Mouse (Mus musculus) C2C12 (cell line): ENCODE data around the gene Kctd10.

Experiments
- CTCF ChIP-seq: IDR thresholded peaks from one replicate; pipeline ENCODE4 v1.5.1; 2011; ENCODE audit not compliant: control insufficient read depth, insufficient read depth, insufficient read length
- FOSL1 ChIP-seq: IDR thresholded peaks from one replicate; pipeline ENCODE4 v1.8.0; 2011; ENCODE audit warnings: mild to moderate bottlenecking, low read length; ENCODE audit not compliant: poor library complexity, insufficient read depth, severe bottlenecking
- MYOD1 ChIP-seq: IDR thresholded peaks from one replicate; pipeline ENCODE4 v1.6.1; 2011; ENCODE audit warnings: low read depth; ENCODE audit not compliant: control insufficient read depth, insufficient read length
- MYOG ChIP-seq: IDR thresholded peaks from one replicate; pipeline ENCODE4 v1.6.1; 2011; ENCODE audit not compliant: control insufficient read depth, insufficient read length; ENCODE audit errors: extremely low read depth
- USF1 ChIP-seq: IDR thresholded peaks from one replicate; pipeline ENCODE4 v1.6.1; 2011; ENCODE audit warnings: low read depth, mild to moderate bottlenecking, control low read depth, moderate library complexity

GRCm38 (mm10) chr5:114429781-114430180 is 49.5 kb upstream of the Kctd10 start:
- no peak for TF ChIP-seq CTCF
- TF ChIP-seq USF1, result no peak
- TF ChIP-seq FOSL1, result no peak
- TF ChIP-seq MYOG, result no peak
- TF ChIP-seq MYOD1, result no peak
